Mouse (Mus musculus) MEL (cell line): ENCODE measurements around the gene Vegfb. TPM values are rescaled to one million over a fixed set of nuclear protein-coding genes. Genes with fewer than 3 reads are reported as not detected.

ENCODE experiments used
- DNase-seq: peaks from one replicate; pipeline ENCODE4 v3.0.0; 2011; ENCODE audit warnings: low read depth, low spot score
- H3K27ac ChIP-seq: 2 replicates; pipeline ENCODE4 v1.5.1; 2012; ENCODE audit warnings: low read depth, mild to moderate bottlenecking, control low read depth, low read length, moderate library complexity; ENCODE audit not compliant: control insufficient read depth
- H3K27me3 ChIP-seq, 2 experiments: fragments of 150-350 bp in 1 of 2; sonication (generic) in 1 of 2; 2 replicates each; pipeline ENCODE4 v1.6.1; 2012; ENCODE audit warnings: low read length in 2 of 2, mild to moderate bottlenecking in 2 of 2, improper control_type of control experiment in 1 of 2, moderate library complexity in 1 of 2; ENCODE audit not compliant: insufficient read depth in 2 of 2, control insufficient read depth in 1 of 2
- H3K36me3 ChIP-seq, 2 experiments: 2 replicates each; pipeline ENCODE4 v1.6.1; 2012 to 2014; ENCODE audit warnings: low read length in 2 of 2, improper control_type of control experiment in 1 of 2, inconsistent platforms in 1 of 2, mild to moderate bottlenecking in 1 of 2; ENCODE audit not compliant: insufficient read depth in 2 of 2, control insufficient read depth in 1 of 2
- H3K4me1 ChIP-seq, 2 experiments: fragments of 150-350 bp in 1 of 2; sonication (generic) in 1 of 2; 2 replicates each; pipeline ENCODE4 v1.6.1; 2012; ENCODE audit warnings: low read length in 2 of 2, improper control_type of control experiment in 1 of 2, mild to moderate bottlenecking in 1 of 2; ENCODE audit not compliant: insufficient read depth in 2 of 2, control insufficient read depth in 1 of 2
- H3K4me3 ChIP-seq, 2 experiments: fragments of 150-350 bp in 1 of 2; sonication (generic) in 1 of 2; 2 replicates each; pipeline ENCODE4 v1.5.1; 2012; ENCODE audit warnings: low read depth in 2 of 2, low read length in 2 of 2, mild to moderate bottlenecking in 2 of 2, moderate library complexity in 2 of 2, control low read depth in 1 of 2, improper control_type of control experiment in 1 of 2; ENCODE audit not compliant: control insufficient read depth in 1 of 2, insufficient read depth in 1 of 2
- H3K79me2 ChIP-seq: 2 replicates; pipeline ENCODE4 v1.6.1; 2012; ENCODE audit warnings: mild to moderate bottlenecking, low read length, moderate library complexity; ENCODE audit not compliant: control insufficient read depth, poor library complexity, insufficient read depth
- H3K9ac ChIP-seq: 2 replicates; pipeline ENCODE4 v1.6.1; 2012; ENCODE audit warnings: low read depth, mild to moderate bottlenecking, control low read depth, low read length, moderate library complexity; ENCODE audit not compliant: control insufficient read depth, poor library complexity, severe bottlenecking
- H3K9me3 ChIP-seq: fragments of 150-350 bp; sonication (generic); replicated peaks from 2 replicates; pipeline ENCODE4 v1.6.1; 2012; ENCODE audit warnings: mild to moderate bottlenecking, low read length, improper control_type of control experiment, moderate library complexity; ENCODE audit not compliant: insufficient read depth
- BHLHE40 ChIP-seq: IDR thresholded peaks from 2 replicates; pipeline ENCODE4 v1.6.1; 2012; ENCODE audit warnings: low read depth, mild to moderate bottlenecking, inconsistent platforms, low read length, improper control_type of control experiment, borderline replicate concordance
- CHD1 ChIP-seq: IDR thresholded peaks from 2 replicates; pipeline ENCODE4 v1.6.1; 2012; ENCODE audit warnings: low read depth, mild to moderate bottlenecking, inconsistent platforms, low read length, improper control_type of control experiment
- CHD2 ChIP-seq: IDR thresholded peaks from 2 replicates; pipeline ENCODE4 v1.6.1; 2011; ENCODE audit warnings: low read length, improper control_type of control experiment
- CTCF ChIP-seq, 3 experiments: IDR thresholded peaks in 2 of 3; conservative IDR thresholded peaks in 1 of 3; 2 replicates each; pipeline ENCODE4 v1.5.1; 2011 to 2012; ENCODE audit warnings: low read length in 3 of 3, low read depth in 2 of 3, mild to moderate bottlenecking in 2 of 3, improper control_type of control experiment in 1 of 3, inconsistent platforms in 1 of 3, mixed read lengths in 1 of 3, moderate library complexity in 1 of 3; ENCODE audit not compliant: control insufficient read depth in 1 of 3, insufficient read depth in 1 of 3, poor library complexity in 1 of 3, severe bottlenecking in 1 of 3
- E2F4 ChIP-seq: IDR thresholded peaks from 2 replicates; pipeline ENCODE4 v1.6.1; 2011; ENCODE audit warnings: low read depth, low read length, improper control_type of control experiment, borderline replicate concordance
- ELF1 ChIP-seq: IDR thresholded peaks from 2 replicates; pipeline ENCODE4 v1.6.1; 2014; ENCODE audit warnings: low read depth, mild to moderate bottlenecking, inconsistent platforms, low read length, improper control_type of control experiment, moderate library complexity
- EP300 ChIP-seq, 2 experiments: IDR thresholded peaks; 2 replicates each; pipeline ENCODE4 v1.6.1; 2011; ENCODE audit warnings: improper control_type of control experiment in 2 of 2, low read length in 2 of 2, low read depth in 1 of 2, mild to moderate bottlenecking in 1 of 2
- ETS1 ChIP-seq: IDR thresholded peaks from 2 replicates; pipeline ENCODE4 v1.6.1; 2012; ENCODE audit warnings: low read depth, mild to moderate bottlenecking, inconsistent platforms, low read length, improper control_type of control experiment, moderate library complexity
- GATA1 ChIP-seq: IDR thresholded peaks from 2 replicates; pipeline ENCODE4 v1.6.1; 2011; ENCODE audit warnings: low read depth, low read length, improper control_type of control experiment
- HCFC1 ChIP-seq: IDR thresholded peaks from 2 replicates; pipeline ENCODE4 v1.6.1; 2012; ENCODE audit warnings: low read depth, mild to moderate bottlenecking, inconsistent platforms, low read length, improper control_type of control experiment, moderate library complexity
- KAT2A ChIP-seq: conservative IDR thresholded peaks from 2 replicates; pipeline ENCODE4 v1.6.1; 2012; ENCODE audit warnings: low read depth, low read length, improper control_type of control experiment, inconsistent platforms
- MAFK ChIP-seq: IDR thresholded peaks from 2 replicates; pipeline ENCODE4 v1.6.1; 2011; ENCODE audit warnings: low read depth, mild to moderate bottlenecking, low read length, improper control_type of control experiment, borderline replicate concordance
- MAX ChIP-seq: IDR thresholded peaks from 2 replicates; pipeline ENCODE4 v1.6.1; 2011; ENCODE audit warnings: low read length, improper control_type of control experiment
- MAZ ChIP-seq: IDR thresholded peaks from 2 replicates; pipeline ENCODE4 v1.6.1; 2012; ENCODE audit warnings: low read depth, mild to moderate bottlenecking, inconsistent platforms, low read length, improper control_type of control experiment
- MXI1 ChIP-seq: IDR thresholded peaks from 2 replicates; pipeline ENCODE4 v1.6.1; 2011; ENCODE audit warnings: mild to moderate bottlenecking, low read depth, low read length, improper control_type of control experiment
- MYB ChIP-seq: IDR thresholded peaks from 2 replicates; pipeline ENCODE4 v1.6.1; 2011; ENCODE audit warnings: mild to moderate bottlenecking, low read depth, low read length, improper control_type of control experiment
- MYC ChIP-seq: IDR thresholded peaks from 2 replicates; pipeline ENCODE4 v1.6.1; 2011; ENCODE audit warnings: low read depth, mild to moderate bottlenecking, low read length, improper control_type of control experiment, moderate library complexity
- NELFE ChIP-seq: IDR thresholded peaks from 2 replicates; pipeline ENCODE4 v1.6.1; 2011; ENCODE audit warnings: low read depth, low read length, improper control_type of control experiment
- NRF1 ChIP-seq: IDR thresholded peaks from 2 replicates; pipeline ENCODE4 v1.6.1; 2014; ENCODE audit warnings: low read depth, mild to moderate bottlenecking, inconsistent platforms, low read length, improper control_type of control experiment, moderate library complexity; ENCODE audit not compliant: poor library complexity, insufficient read depth, severe bottlenecking
- POLR2A ChIP-seq, 2 experiments: IDR thresholded peaks; 2 replicates each; pipeline ENCODE4 v1.6.1; 2011 to 2012; ENCODE audit warnings: low read length in 2 of 2, mild to moderate bottlenecking in 2 of 2, control low read depth in 1 of 2, improper control_type of control experiment in 1 of 2, low read depth in 1 of 2, moderate library complexity in 1 of 2; ENCODE audit not compliant: control insufficient read depth in 1 of 2, insufficient read depth in 1 of 2, poor library complexity in 1 of 2
- POLR2AphosphoS2 ChIP-seq: IDR thresholded peaks from 2 replicates; pipeline ENCODE4 v1.6.1; 2011; ENCODE audit warnings: low read length, improper control_type of control experiment
- POLR2AphosphoS5 ChIP-seq: IDR thresholded peaks from 2 replicates; pipeline ENCODE4 v1.6.1; 2012; ENCODE audit warnings: low read depth, borderline replicate concordance, mild to moderate bottlenecking, inconsistent platforms, low read length, moderate library complexity, mixed read lengths
- RAD21 ChIP-seq: IDR thresholded peaks from 2 replicates; pipeline ENCODE4 v1.6.1; 2011; ENCODE audit warnings: mild to moderate bottlenecking, low read depth, low read length, improper control_type of control experiment
- RCOR1 ChIP-seq: IDR thresholded peaks from 2 replicates; pipeline ENCODE4 v1.6.1; 2012; ENCODE audit warnings: low read depth, mild to moderate bottlenecking, inconsistent platforms, low read length, improper control_type of control experiment
- SIN3A ChIP-seq: IDR thresholded peaks from 2 replicates; pipeline ENCODE4 v1.6.1; 2012; ENCODE audit warnings: low read length, improper control_type of control experiment, inconsistent platforms
- SMC3 ChIP-seq: IDR thresholded peaks from 2 replicates; pipeline ENCODE4 v1.6.1; 2011; ENCODE audit warnings: low read depth, low read length, improper control_type of control experiment
- TAL1 ChIP-seq: IDR thresholded peaks from 2 replicates; pipeline ENCODE4 v1.6.1; 2012; ENCODE audit warnings: mild to moderate bottlenecking, inconsistent platforms, low read length, moderate library complexity, mixed read lengths
- TBP ChIP-seq: IDR thresholded peaks from 2 replicates; pipeline ENCODE4 v1.8.0; 2011; ENCODE audit warnings: low read depth, low read length, improper control_type of control experiment
- TCF12 ChIP-seq: IDR thresholded peaks from 2 replicates; pipeline ENCODE4 v1.6.1; 2014; ENCODE audit warnings: low read depth, mild to moderate bottlenecking, inconsistent platforms, low read length, improper control_type of control experiment, moderate library complexity
- UBTF ChIP-seq: IDR thresholded peaks from 2 replicates; pipeline ENCODE4 v1.6.1; 2012; ENCODE audit warnings: low read depth, mild to moderate bottlenecking, inconsistent platforms, low read length, improper control_type of control experiment, moderate library complexity, borderline replicate concordance; ENCODE audit not compliant: insufficient read depth
- USF1 ChIP-seq: IDR thresholded peaks from 2 replicates; pipeline ENCODE4 v1.6.1; 2014; ENCODE audit warnings: low read depth, mild to moderate bottlenecking, inconsistent platforms, low read length, improper control_type of control experiment, moderate library complexity
- ZC3H11A ChIP-seq: IDR thresholded peaks from 2 replicates; pipeline ENCODE4 v1.6.1; 2012; ENCODE audit warnings: low read depth, mild to moderate bottlenecking, inconsistent platforms, low read length, improper control_type of control experiment
- ZMIZ1 ChIP-seq: IDR thresholded peaks from 2 replicates; pipeline ENCODE4 v1.6.1; 2012; ENCODE audit warnings: low read depth, mild to moderate bottlenecking, inconsistent platforms, low read length, improper control_type of control experiment, moderate library complexity
- ZNF384 ChIP-seq: IDR thresholded peaks from 2 replicates; pipeline ENCODE4 v1.6.1; 2012; ENCODE audit warnings: low read depth, mild to moderate bottlenecking, inconsistent platforms, low read length, improper control_type of control experiment
- polyA plus RNA-seq, 2 experiments: library from polyadenylated mRNA; stranded (reverse) in 1 of 2; unstranded in 1 of 2; fragments of >175 nt in 1 of 2; fragments of >200 nt in 1 of 2; gene quantifications; 2 replicates each; pipeline versions ENCODE4 v1.2.1 to v1.2.4; 2012; ENCODE audit warnings: low replicate concordance in 2 of 2, low read depth in 1 of 2; ENCODE audit not compliant: insufficient read length in 2 of 2, insufficient read depth in 1 of 2, missing spikeins in 1 of 2
- total RNA-seq: library from RNA; depleted of rRNA; stranded (reverse); fragments of 300-350 nt; gene quantifications from 2 replicates; pipeline ENCODE4 v1.2.3, GENCODE M21; 2012

The Vegfb gene
- total and polyA plus RNA-seq, 3 experiments = 11.2 to 67.6 TPM; not detected in 1

DNA sequence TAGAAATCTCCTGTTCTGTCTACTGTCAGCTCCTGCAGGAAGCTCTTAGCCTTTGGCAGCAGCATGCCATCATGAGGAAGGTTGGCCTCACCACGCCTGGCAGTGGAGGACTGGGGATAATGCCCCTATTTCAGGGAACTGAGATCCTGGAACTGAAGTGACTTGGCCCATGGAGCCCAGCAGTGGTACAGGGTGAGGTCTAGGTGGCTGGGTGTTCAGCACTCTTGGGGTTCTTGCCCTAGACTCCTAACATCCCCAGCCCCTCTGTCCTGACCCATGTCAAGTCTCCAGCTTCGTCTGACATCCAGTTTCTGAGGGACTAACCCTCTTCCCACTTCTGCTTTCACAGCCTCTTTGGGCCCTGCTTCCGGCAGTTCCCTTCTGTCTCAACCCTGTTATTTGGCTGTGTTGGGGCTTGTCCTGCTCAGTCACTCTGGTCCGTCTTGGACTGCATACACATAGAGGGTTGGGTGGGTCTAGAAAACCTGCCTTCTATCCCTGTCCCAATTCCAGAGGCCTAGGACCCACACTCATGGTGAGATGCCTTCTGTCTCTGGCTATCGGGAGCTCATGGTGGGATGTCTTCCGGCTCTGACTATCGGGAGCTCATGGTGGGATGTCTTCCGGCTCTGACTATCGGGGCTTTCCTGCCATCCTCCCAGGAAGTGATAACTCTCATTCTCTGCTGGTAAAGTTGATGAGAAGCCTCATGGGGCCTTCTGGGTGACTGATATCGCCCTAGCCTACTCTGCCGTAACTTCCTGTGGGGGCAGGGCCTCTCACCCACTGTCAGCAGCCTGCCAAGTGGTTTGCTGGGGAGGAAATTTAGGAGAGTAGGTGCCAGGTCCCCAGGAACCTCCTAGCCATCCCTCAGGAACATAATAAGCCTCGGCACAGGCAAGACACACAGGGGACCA lies 30.3 kb upstream of the Vegfb start:
- Histone ChIP-seq H3K4me1 (peaks cover 9 to 28% of the 10 kb centered on the region in 2 experiments), H3K27me3 (no peaks in the 10 kb centered on the region), H3K9ac (peak overlapping the region; percentile 96), H3K79me2 (peaks cover 27% of the 10 kb centered on the region), H3K27ac (peak overlapping the region; percentile 99), H3K9me3 (no peaks in the 10 kb centered on the region), H3K36me3 (peaks cover 6 to 36% of the 10 kb centered on the region in 2 experiments), H3K4me3 (peak overlapping the region; percentile 76 to 94)
- TF ChIP-seq NELFE = peak; percentile 71
- TF ChIP-seq POLR2A (IDR thresholded peaks at IDR 0.05; ENCODE audit: control insufficient read depth in 1 of 2, insufficient read depth in 1 of 2, low read depth in 1 of 2, low read length in 2 of 2, poor library complexity in 1 of 2) = peak; percentile 47 to 92; a peak in 2 of 4 replicates
- TF ChIP-seq SIN3A = peak; percentile 93
- peak; percentile 98 for TF ChIP-seq GATA1
- no peak for TF ChIP-seq UBTF
- TF ChIP-seq CTCF (IDR thresholded peaks at IDR 0.05 in 2 of 3, conservative IDR thresholded peaks at IDR 0.05 in 1 of 3; ENCODE audit: control insufficient read depth in 1 of 3, insufficient read depth in 1 of 3, low read depth in 2 of 3, low read length in 3 of 3, poor library complexity in 1 of 3, severe bottlenecking in 1 of 3) = no peak
- no peak for TF ChIP-seq USF1
- TF ChIP-seq EP300 (IDR thresholded peaks at IDR 0.05; ENCODE audit: low read depth in 1 of 2, low read length in 2 of 2) = peak; percentile 84 to 97
- peak; percentile 97 for TF ChIP-seq TCF12
- no peak for TF ChIP-seq SMC3
- peak; percentile 80 for TF ChIP-seq ELF1
- 0 out of 2 replicates have a peak, but pooled peaks have one; percentile 32 for TF ChIP-seq MAZ
- TF ChIP-seq RAD21 = no peak
- no peak for TF ChIP-seq ZC3H11A
- TF ChIP-seq ZNF384 = no peak
- TF ChIP-seq NRF1 = no peak
- peak; percentile 75; the same call in 1 of the 2 replicates for TF ChIP-seq POLR2AphosphoS2
- peak; percentile 77 for TF ChIP-seq TBP
- peak; percentile 78 for TF ChIP-seq HCFC1
- peak; percentile 44; the same call in 1 of the 2 replicates for TF ChIP-seq MAX
- TF ChIP-seq CHD1 = no peak
- no peak for TF ChIP-seq MAFK
- no peak for TF ChIP-seq BHLHE40
- TF ChIP-seq MYB = no peak
- peak; percentile 93 for TF ChIP-seq TAL1
- TF ChIP-seq MXI1 = peak; percentile 66
- TF ChIP-seq MYC = 0 out of 2 replicates have a peak, but pooled peaks have one; percentile 55
- TF ChIP-seq POLR2AphosphoS5 = no peak
- TF ChIP-seq RCOR1 = peak; percentile 87
- TF ChIP-seq KAT2A = no peak; the same call in 1 of the 2 replicates
- TF ChIP-seq ZMIZ1 = peak; percentile 89
- TF ChIP-seq CHD2 = peak; percentile 56; the same call in 1 of the 2 replicates
- TF ChIP-seq ETS1 = peak; percentile 92
- no peak for TF ChIP-seq E2F4
- DNase-seq = peak; percentile 97
